Mouse (Mus musculus) heart, embryonic 10.5 days (tissue): Measurements from ENCODE around the gene Slc24a1. TPM values are rescaled to one million over a fixed set of nuclear protein-coding genes. Genes with fewer than 3 reads are reported as not detected.

ENCODE experiments used
- DNase-seq: peaks from one replicate; pipeline ENCODE4 v3.0.0-alpha.2; 2017; ENCODE audit warnings: low spot score
- H3K27ac ChIP-seq: fragments of 300-500 bp; sonication (generic); 2 replicates; pipeline ENCODE4 v1.5.1; 2016; ENCODE audit warnings: mild to moderate bottlenecking
- H3K27me3 ChIP-seq: fragments of 300-500 bp; sonication (generic); 2 replicates; pipeline ENCODE4 v1.6.1; 2016; ENCODE audit warnings: mild to moderate bottlenecking; ENCODE audit not compliant: poor library complexity, insufficient read depth, severe bottlenecking
- H3K36me3 ChIP-seq: fragments of 300-500 bp; sonication (generic); 2 replicates; pipeline ENCODE4 v1.6.1; 2016; ENCODE audit warnings: mild to moderate bottlenecking, moderate library complexity
- H3K4me1 ChIP-seq: fragments of 300-500 bp; sonication (generic); 2 replicates; pipeline ENCODE4 v1.6.1; 2016; ENCODE audit warnings: mild to moderate bottlenecking
- H3K4me3 ChIP-seq: fragments of 300-500 bp; sonication (generic); 2 replicates; pipeline ENCODE4 v1.5.1; 2016; ENCODE audit warnings: mild to moderate bottlenecking, moderate library complexity
- H3K9me3 ChIP-seq: fragments of 300-500 bp; sonication (generic); 2 replicates; pipeline ENCODE4 v1.6.1; 2016; ENCODE audit warnings: mild to moderate bottlenecking, moderate library complexity
- WGBS: fragments of 180-500 bp; shearing (Covaris S2); methylation state at CpG from one replicate; pipeline ENCODE4 v1.1.7; 2016; 5-methylcytosine and 5-hydroxymethylcytosine counted together
- microRNA-seq: library from miRNA; unstranded; fragments of <30 nt; microRNA quantifications from one replicate; pipeline ENCODE4, GENCODE M21; 2017
- polyA plus RNA-seq: library from polyadenylated mRNA; unstranded; fragments of >200 nt; fragmentation: Nextera tagmentation; extraction: Ambion mirVana; gene quantifications from 2 replicates; pipeline ENCODE4 v1.2.1, GENCODE M21; 2016

Slc24a1 gene
- polyA plus RNA-seq, 1 experiment from 2014 or later: 0.08 TPM

DNA sequence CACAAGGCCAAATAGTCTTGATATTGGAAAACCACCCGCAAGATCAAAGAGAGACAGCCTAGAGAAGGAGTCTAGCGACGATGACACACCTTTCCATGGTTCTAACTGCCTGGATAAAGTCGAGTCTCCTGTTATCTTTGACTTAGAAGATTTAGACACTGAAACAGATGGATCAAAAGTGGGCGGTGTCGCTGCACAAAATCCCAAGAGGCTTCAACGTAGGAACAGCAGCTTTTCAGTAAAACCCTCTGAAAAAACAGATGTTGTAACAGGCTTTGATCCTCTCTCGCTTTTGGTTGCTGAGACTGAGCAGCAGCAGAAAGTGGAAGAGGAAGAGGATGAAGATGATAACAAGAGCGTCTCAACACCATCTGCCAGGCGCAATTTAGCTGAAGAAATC lies 54.8 kb downstream of the Slc24a1 start:
- WGBS: 86% methylated on average over 10 of the region's 10 CpGs
- Histone ChIP-seq H3K4me3 (no peak overlapping the region), H3K9me3 (no peaks in the 10 kb centered on the region), H3K36me3 (peaks cover 12% of the 10 kb centered on the region), H3K27ac (no peak overlapping the region), H3K27me3 (no peaks in the 10 kb centered on the region), H3K4me1 (no peaks in the 10 kb centered on the region)
- DNase-seq: no peak

- Histone ChIP-seq H3K36me3 (no peaks in the 10 kb centered on the region), H3K4me3 (no peak overlapping the region), H3K27me3 (no peaks in the 10 kb centered on the region), H3K27ac (no peak overlapping the region), H3K9me3 (no peaks in the 10 kb centered on the region), H3K4me1 (no peaks in the 10 kb centered on the region)
- DNase-seq: no peak
- 83% methylated on average over 5 of the region's 5 CpGs for WGBS
These were observed 65.4 kb downstream of the Slc24a1 start for GRCm38 (mm10) chr9:64886008-64886407.

Small RNA genes lying within 50 kb of the gene (microRNA-seq; reads per million reads assigned to microRNA genes)
- gene Gm25640: not detected

Other genes starting within 250 kb of the Slc24a1 start
- gene Rab11a, start 213.8 kb downstream of the Slc24a1 start, polyA plus RNA-seq: 318 and 342 TPM in 2 replicates
- 7.3 and 7.8 TPM in 2 replicates for gene Dennd4a, start 140.3 kb downstream of the Slc24a1 start, polyA plus RNA-seq
- gene Ints14, start 9.3 kb upstream of the Slc24a1 start, polyA plus RNA-seq: 55.4 and 58.3 TPM in 2 replicates
- 67.6 and 78.7 TPM in 2 replicates for gene Hacd3, start 70.1 kb upstream of the Slc24a1 start, polyA plus RNA-seq
- gene Dpp8, start 80.8 kb upstream of the Slc24a1 start, polyA plus RNA-seq: 35.2 and 36.2 TPM in 2 replicates
- 7.5 and 10.8 TPM in 2 replicates for gene Igdcc4, start 149.9 kb upstream of the Slc24a1 start, polyA plus RNA-seq
- 26.8 and 65.0 TPM in 2 replicates for gene Igdcc3, start 189.6 kb upstream of the Slc24a1 start, polyA plus RNA-seq
- gene Parp16, start 243.7 kb upstream of the Slc24a1 start, polyA plus RNA-seq: 4.8 and 5.8 TPM in 2 replicates